23 mouse cellular contexts compared by ENCODE assay signal in the genomic region with DNA sequence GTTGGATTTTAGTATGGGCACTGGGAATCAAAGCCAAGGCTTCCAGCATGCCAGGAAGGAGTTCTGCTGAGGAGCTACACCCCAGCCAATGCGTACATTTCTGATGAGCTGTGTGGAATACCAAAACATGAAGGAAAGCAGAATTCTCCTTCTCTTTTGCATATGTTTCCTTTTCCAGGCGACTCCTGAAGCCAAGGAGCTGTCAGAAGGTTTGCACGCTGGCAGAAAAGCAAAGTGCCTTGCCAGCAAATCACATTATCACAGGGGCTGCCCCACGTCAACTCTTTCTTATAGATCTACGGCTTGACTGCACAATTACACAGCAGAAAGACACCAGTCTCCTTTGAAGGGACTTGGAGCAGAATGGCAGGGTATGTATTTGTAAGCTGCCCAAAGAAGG.
A peak's percentile ranks its signal among the peaks of the same experiment; 100 is the strongest.
DNase-seq lines count a peak whose midpoint lies in the region; ATAC-seq and TF ChIP-seq lines count a peak whose summit lies in the region.
"Had no signal": no experiment of that assay in that cellular context is flagged by ENCODE, and none has a peak within 500 bp of the region (broad histone marks: within the 10 kb centered on the region; RNA-seq: fewer than 3 reads in every experiment).

No protein-coding gene starts in this region.

- peaks cover 12% of the 10 kb centered on the region; the same call in 1 of the 2 replicates for H3K4me1 ChIP-seq in forebrain, embryonic 13.5 days
- no peaks in the 10 kb centered on the region; the same call in 1 of the 2 replicates for H3K4me1 ChIP-seq in forebrain, embryonic 12.5 days
- H3K4me1 ChIP-seq in heart, adult 2 months (ENCODE audit: control insufficient read depth, insufficient read depth, low read length): peaks cover 16% of the 10 kb centered on the region
- no peaks in the 10 kb centered on the region; the same call in 1 of the 2 replicates for H3K4me1 ChIP-seq in heart, embryonic 12.5 days (replicated peaks)
- peaks cover 11% of the 10 kb centered on the region for H3K4me1 ChIP-seq in lung, embryonic 16.5 days (replicated peaks; ENCODE audit: control insufficient read depth, insufficient read depth, low read length)
- H3K4me1 ChIP-seq: liver, embryonic 15.5 days; stomach, embryonic 15.5 days had no signal

- no peak for TF ChIP-seq CTCF in heart, adult 2 months (IDR thresholded peaks at IDR 0.05)

- H3K79me2 ChIP-seq in heart, adult 2 months (replicated peaks; ENCODE audit: control insufficient read depth, insufficient read depth, low read length): peaks cover 9% of the 10 kb centered on the region

- intact Hi-C loops in heart, adult 2 months (cut with DNase I): loop anchor here (5.0 kb wide), 1 partner anchor 49 kb away; no protein-coding TSS in a partner anchor

- TF ChIP-seq EP300 in heart, adult 2 months (IDR thresholded peaks at IDR 0.05; ENCODE audit: insufficient read depth, low read depth, low read length): no peak

- TF ChIP-seq POLR2A in heart, adult 2 months (IDR thresholded peaks at IDR 0.05; ENCODE audit: insufficient read depth, low read depth, low read length): no peak

- no peaks in the 10 kb centered on the region for H3K9me3 ChIP-seq in forebrain, embryonic 13.5 days (replicated peaks)
- H3K9me3 ChIP-seq in forebrain, embryonic 12.5 days: no peaks in the 10 kb centered on the region
- no peaks in the 10 kb centered on the region for H3K9me3 ChIP-seq in heart, embryonic 12.5 days (replicated peaks)
- H3K9me3 ChIP-seq in lung, embryonic 16.5 days (ENCODE audit: control insufficient read depth, low read length): no peaks in the 10 kb centered on the region
- H3K9me3 ChIP-seq: limb, embryonic 15.5 days; liver, embryonic 15.5 days; neural tube, embryonic 13.5 days; stomach, embryonic 15.5 days had no signal

- no peak for DNase-seq in heart, adult 2 months
- no peak for DNase-seq in lung, postnatal 14 days
- peak; percentile 59 for DNase-seq in brain, embryonic 18.5 days (ENCODE audit: low read depth, low spot score)
- no peak for DNase-seq in neural tube, embryonic 10.5 days (ENCODE audit: extremely low spot score, low spot score)
- DNase-seq: adrenal gland, postnatal 10 days; cerebellum, adult 11 months; cerebellum, postnatal 25 days; embryo, embryonic 11 days; gastrocnemius, postnatal 36 days; heart, postnatal 36 days; kidney, adult 11 months; right cerebral cortex, postnatal 14 days; thymus, adult 2 months had no signal

- no peak overlapping the region for H3K4me2 ChIP-seq in forebrain, embryonic 13.5 days
- no peak overlapping the region for H3K4me2 ChIP-seq in forebrain, embryonic 12.5 days
- no peak overlapping the region for H3K4me2 ChIP-seq in heart, embryonic 12.5 days
- no peak overlapping the region for H3K4me2 ChIP-seq in lung, embryonic 16.5 days (ENCODE audit: low read depth, low read length)
- H3K4me2 ChIP-seq: limb, embryonic 15.5 days; liver, embryonic 15.5 days; neural tube, embryonic 13.5 days; stomach, embryonic 15.5 days had no signal

- H3K4me3 ChIP-seq in forebrain, embryonic 13.5 days: no peak overlapping the region
- H3K4me3 ChIP-seq in forebrain, embryonic 12.5 days (replicated peaks): no peak overlapping the region
- H3K4me3 ChIP-seq in heart, adult 2 months: no peak overlapping the region
- H3K4me3 ChIP-seq in heart, embryonic 12.5 days: no peak overlapping the region
- H3K4me3 ChIP-seq in lung, embryonic 16.5 days (ENCODE audit: low read length): no peak overlapping the region
- H3K4me3 ChIP-seq: limb, embryonic 15.5 days; liver, embryonic 15.5 days; neural tube, embryonic 13.5 days; stomach, embryonic 15.5 days had no signal

- H3K27me3 ChIP-seq in forebrain, embryonic 13.5 days: no peaks in the 10 kb centered on the region
- H3K27me3 ChIP-seq in forebrain, embryonic 12.5 days: no peaks in the 10 kb centered on the region
- no peaks in the 10 kb centered on the region for H3K27me3 ChIP-seq in heart, adult 2 months (ENCODE audit: control insufficient read depth, insufficient read depth, low read length)
- no peaks in the 10 kb centered on the region for H3K27me3 ChIP-seq in heart, embryonic 12.5 days (replicated peaks)
- H3K27me3 ChIP-seq in lung, embryonic 16.5 days (ENCODE audit: control insufficient read depth, insufficient read depth, low read depth, low read length): no peaks in the 10 kb centered on the region
- H3K27me3 ChIP-seq: limb, embryonic 15.5 days; liver, embryonic 15.5 days; neural tube, embryonic 13.5 days; stomach, embryonic 15.5 days had no signal

- 52% methylated on average over 5 of the region's 5 CpGs for WGBS in forebrain, embryonic 13.5 days
- 78% methylated on average over 5 of the region's 5 CpGs for WGBS in forebrain, embryonic 12.5 days
- 44% methylated on average over 5 of the region's 5 CpGs for WGBS in heart, adult 2 months
- WGBS in heart, embryonic 12.5 days: 50% methylated on average over 5 of the region's 5 CpGs
- 51% methylated on average over 5 of the region's 5 CpGs for WGBS in lung, embryonic 16.5 days

- no peak overlapping the region for H3K27ac ChIP-seq in forebrain, embryonic 13.5 days
- H3K27ac ChIP-seq in forebrain, embryonic 12.5 days: no peak overlapping the region
- H3K27ac ChIP-seq in heart, adult 2 months: peak overlapping the region; percentile 20; the same call in 1 of the 2 replicates
- H3K27ac ChIP-seq in heart, embryonic 12.5 days (ENCODE audit: poor library complexity, severe bottlenecking): no peak overlapping the region
- no peak overlapping the region for H3K27ac ChIP-seq in lung, embryonic 16.5 days (ENCODE audit: low read length)
- H3K27ac ChIP-seq: limb, embryonic 15.5 days; liver, embryonic 15.5 days; neural tube, embryonic 13.5 days; stomach, embryonic 15.5 days had no signal

- peak; percentile 75 for ATAC-seq in forebrain, embryonic 13.5 days
- no peak for ATAC-seq in forebrain, embryonic 12.5 days (ENCODE audit: low FRiP score)
- no peak for ATAC-seq in heart, embryonic 12.5 days (ENCODE audit: insufficient number of reproducible peaks, low FRiP score)
- peak; percentile 47; the same call in 1 of the 2 replicates for ATAC-seq in lung, embryonic 16.5 days (ENCODE audit: low read depth)
- ATAC-seq: activated CD4-positive, CD25-positive, alpha-beta regulatory T cell, adult 4 months had no signal

- no peaks in the 10 kb centered on the region for H3K36me3 ChIP-seq in forebrain, embryonic 13.5 days (ENCODE audit: poor library complexity, severe bottlenecking)
- no peaks in the 10 kb centered on the region for H3K36me3 ChIP-seq in forebrain, embryonic 12.5 days (replicated peaks)
- peaks cover 5% of the 10 kb centered on the region for H3K36me3 ChIP-seq in heart, adult 2 months (ENCODE audit: control insufficient read depth, insufficient read depth, low read length)
- no peaks in the 10 kb centered on the region for H3K36me3 ChIP-seq in heart, embryonic 12.5 days
- H3K36me3 ChIP-seq in lung, embryonic 16.5 days (ENCODE audit: control insufficient read depth, insufficient read depth, low read length): no peaks in the 10 kb centered on the region
- H3K36me3 ChIP-seq: G1E; limb, embryonic 15.5 days; liver, embryonic 15.5 days; neural tube, embryonic 13.5 days; stomach, embryonic 15.5 days had no signal

- H3K9ac ChIP-seq in forebrain, embryonic 13.5 days: no peak overlapping the region
- no peak overlapping the region for H3K9ac ChIP-seq in forebrain, embryonic 12.5 days
- H3K9ac ChIP-seq in heart, adult 2 months (ENCODE audit: low read depth, low read length): no peak overlapping the region
- H3K9ac ChIP-seq in heart, embryonic 12.5 days: no peak overlapping the region
- H3K9ac ChIP-seq in lung, embryonic 16.5 days (ENCODE audit: low read length): no peak overlapping the region
- H3K9ac ChIP-seq: limb, embryonic 15.5 days; liver, embryonic 15.5 days; neural tube, embryonic 13.5 days; stomach, embryonic 15.5 days had no signal

Comparison
In these comparisons a context has a peak if more than half of its experiments do, and no peak if none do; other contexts are left out.
1. ATAC-seq: peak in forebrain, embryonic 13.5 days (single experiment) and lung, embryonic 16.5 days (single experiment); none in forebrain, embryonic 12.5 days (single experiment) and heart, embryonic 12.5 days (single experiment).